Mouse (Mus musculus): ENCODE data around the gene Ak7. TPM values are rescaled to one million over a fixed set of nuclear protein-coding genes. Genes with fewer than 3 reads are reported as not detected.
A peak's percentile ranks its signal among the peaks of the same experiment; 100 is the strongest.

Gene Ak7
- polyA plus RNA-seq, 2 experiments: 0.14 to 0.33 TPM

GRCm38 (mm10) chr12:105806205-105806604 lies 100.4 kb downstream of the Ak7 start:
- no peaks in the 10 kb centered on the region for H3K27me3 ChIP-seq (ENCODE audit: control insufficient read depth, insufficient read depth, low read length)
- no peak for TF ChIP-seq POLR2A (IDR thresholded peaks at IDR 0.05; ENCODE audit: borderline replicate concordance, extremely low read depth, insufficient read depth, insufficient read length)
- 95% methylated on average over 3 of the region's 3 CpGs for WGBS
- no peak overlapping the region for H3K4me3 ChIP-seq (replicated peaks; ENCODE audit: low read length)
- no peak for ATAC-seq (ENCODE audit: low FRiP score, low read depth)
- H3K4me2 ChIP-seq (replicated peaks; ENCODE audit: low read depth, low read length, severe bottlenecking): no peak overlapping the region
- H3K36me3 ChIP-seq (ENCODE audit: control insufficient read depth, insufficient read depth, low read length): peaks cover 59% of the 10 kb centered on the region
- no peak overlapping the region for H3K9ac ChIP-seq (ENCODE audit: low read depth, low read length, severe bottlenecking)
- no peak overlapping the region for H3K27ac ChIP-seq (replicated peaks; ENCODE audit: low read depth, low read length)
- no peaks in the 10 kb centered on the region for H3K4me1 ChIP-seq (ENCODE audit: control insufficient read depth, insufficient read depth, low read length)
- no peaks in the 10 kb centered on the region for H3K9me3 ChIP-seq (ENCODE audit: control insufficient read depth, low read length)
- no peak for DNase-seq (ENCODE audit: low spot score)

DNA sequence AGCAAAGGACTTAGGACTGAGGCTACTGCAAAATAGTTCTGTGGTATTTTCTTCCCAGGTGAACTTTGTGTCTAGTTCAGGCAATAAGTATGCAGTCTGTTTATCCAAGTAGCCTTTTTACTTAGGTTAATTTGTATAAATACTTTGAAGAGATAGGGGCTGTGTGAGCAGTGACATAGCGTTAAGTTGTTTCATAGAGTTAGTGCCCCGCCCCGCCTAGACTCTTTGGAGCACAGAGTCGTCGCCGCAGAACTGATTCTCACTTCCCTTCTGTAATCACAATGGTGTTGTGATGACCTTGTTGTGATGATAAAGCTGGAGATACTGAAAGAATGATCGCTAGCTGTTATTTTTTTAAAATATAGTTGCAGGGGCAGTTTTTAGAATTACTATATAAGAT lies 101.6 kb downstream of the Ak7 start:
- Histone ChIP-seq H3K4me2 (replicated peaks; ENCODE audit: low read depth, low read length, severe bottlenecking) (no peak overlapping the region), H3K9ac (ENCODE audit: low read depth, low read length, severe bottlenecking) (no peak overlapping the region), H3K4me1 (ENCODE audit: control insufficient read depth, insufficient read depth, low read length) (no peaks in the 10 kb centered on the region), H3K27me3 (ENCODE audit: control insufficient read depth, insufficient read depth, low read length) (no peaks in the 10 kb centered on the region), H3K36me3 (ENCODE audit: control insufficient read depth, insufficient read depth, low read length) (peaks cover 68% of the 10 kb centered on the region), H3K4me3 (replicated peaks; ENCODE audit: low read length) (no peak overlapping the region), H3K27ac (replicated peaks; ENCODE audit: low read depth, low read length) (no peak overlapping the region), H3K9me3 (ENCODE audit: control insufficient read depth, low read length) (no peaks in the 10 kb centered on the region)
- ATAC-seq (ENCODE audit: low FRiP score, low read depth) (no peak), DNase-seq (ENCODE audit: low spot score) (no peak)
- WGBS: 96% methylated on average over 7 of the region's 7 CpGs
- TF ChIP-seq POLR2A (IDR thresholded peaks at IDR 0.05; ENCODE audit: borderline replicate concordance, extremely low read depth, insufficient read depth, insufficient read length): no peak

DNA sequence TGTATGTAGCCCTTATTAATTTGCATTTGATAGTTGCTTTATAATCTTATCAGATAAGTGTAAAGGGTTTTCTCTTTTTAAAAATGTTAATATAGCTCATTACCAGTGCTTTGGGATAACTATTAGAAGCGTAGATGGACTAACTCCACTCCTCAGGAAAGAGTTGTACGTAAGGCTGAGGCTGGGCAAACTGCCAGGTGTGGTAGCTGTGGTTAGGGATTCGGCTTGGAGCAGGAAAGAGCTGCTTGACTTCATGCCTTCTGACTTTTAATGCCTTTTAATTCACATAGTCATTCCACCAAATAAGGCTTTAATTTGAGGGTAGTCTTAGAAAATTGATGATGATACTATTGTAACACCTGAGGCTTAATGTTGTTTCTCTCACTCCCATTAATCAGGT lies 103.2 kb downstream of the Ak7 start:
- no peaks in the 10 kb centered on the region for H3K4me1 ChIP-seq (ENCODE audit: control insufficient read depth, insufficient read depth, low read length)
- H3K27ac ChIP-seq (replicated peaks; ENCODE audit: low read depth, low read length): no peak overlapping the region
- TF ChIP-seq POLR2A (IDR thresholded peaks at IDR 0.05; ENCODE audit: borderline replicate concordance, extremely low read depth, insufficient read depth, insufficient read length): no peak
- H3K27me3 ChIP-seq (ENCODE audit: control insufficient read depth, insufficient read depth, low read length): no peaks in the 10 kb centered on the region
- no peak overlapping the region for H3K4me3 ChIP-seq (replicated peaks; ENCODE audit: low read length)
- ATAC-seq (ENCODE audit: low FRiP score, low read depth) (no peak), DNase-seq (ENCODE audit: low spot score) (peak; percentile 51)
- no peaks in the 10 kb centered on the region for H3K9me3 ChIP-seq (ENCODE audit: control insufficient read depth, low read length)
- peaks cover 76% of the 10 kb centered on the region for H3K36me3 ChIP-seq (ENCODE audit: control insufficient read depth, insufficient read depth, low read length)
- WGBS: 48% methylated on average over 3 of the region's 3 CpGs
- H3K9ac ChIP-seq (ENCODE audit: low read depth, low read length, severe bottlenecking): no peak overlapping the region
- no peak overlapping the region for H3K4me2 ChIP-seq (replicated peaks; ENCODE audit: low read depth, low read length, severe bottlenecking)

- Histone ChIP-seq H3K4me1 (ENCODE audit: control insufficient read depth, insufficient read depth, low read length) (no peaks in the 10 kb centered on the region), H3K36me3 (ENCODE audit: control insufficient read depth, insufficient read depth, low read length) (peaks cover 81% of the 10 kb centered on the region), H3K27me3 (ENCODE audit: control insufficient read depth, insufficient read depth, low read length) (no peaks in the 10 kb centered on the region), H3K4me2 (replicated peaks; ENCODE audit: low read depth, low read length, severe bottlenecking) (no peak overlapping the region), H3K4me3 (replicated peaks; ENCODE audit: low read length) (no peak overlapping the region), H3K9ac (ENCODE audit: low read depth, low read length, severe bottlenecking) (no peak overlapping the region), H3K9me3 (ENCODE audit: control insufficient read depth, low read length) (no peaks in the 10 kb centered on the region), H3K27ac (replicated peaks; ENCODE audit: low read depth, low read length) (no peak overlapping the region)
- no peak for DNase-seq (ENCODE audit: low spot score)
- TF ChIP-seq POLR2A (IDR thresholded peaks at IDR 0.05; ENCODE audit: borderline replicate concordance, extremely low read depth, insufficient read depth, insufficient read length): no peak
- 89% methylated on average over 6 of the region's 6 CpGs for WGBS
- no peak for ATAC-seq (ENCODE audit: low FRiP score, low read depth)
These were observed 104.8 kb downstream of the Ak7 start for GRCm38 (mm10) chr12:105810608-105811007.

- no peak overlapping the region for H3K9ac ChIP-seq (ENCODE audit: low read depth, low read length, severe bottlenecking)
- H3K9me3 ChIP-seq (ENCODE audit: control insufficient read depth, low read length): no peaks in the 10 kb centered on the region
- no peak for TF ChIP-seq POLR2A (IDR thresholded peaks at IDR 0.05; ENCODE audit: borderline replicate concordance, extremely low read depth, insufficient read depth, insufficient read length)
- ATAC-seq (ENCODE audit: low FRiP score, low read depth): no peak
- no peak overlapping the region for H3K27ac ChIP-seq (replicated peaks; ENCODE audit: low read depth, low read length)
- no peak overlapping the region for H3K4me2 ChIP-seq (replicated peaks; ENCODE audit: low read depth, low read length, severe bottlenecking)
- WGBS: 95% methylated on average over 6 of the region's 6 CpGs
- H3K4me1 ChIP-seq (ENCODE audit: control insufficient read depth, insufficient read depth, low read length): no peaks in the 10 kb centered on the region
- no peaks in the 10 kb centered on the region for H3K27me3 ChIP-seq (ENCODE audit: control insufficient read depth, insufficient read depth, low read length)
- peaks cover 71% of the 10 kb centered on the region for H3K36me3 ChIP-seq (ENCODE audit: control insufficient read depth, insufficient read depth, low read length)
- no peak for DNase-seq (ENCODE audit: low spot score)
- no peak overlapping the region for H3K4me3 ChIP-seq (replicated peaks; ENCODE audit: low read length)
These were observed 108.2 kb downstream of the Ak7 start for GRCm38 (mm10) chr12:105813957-105814356.

DNA sequence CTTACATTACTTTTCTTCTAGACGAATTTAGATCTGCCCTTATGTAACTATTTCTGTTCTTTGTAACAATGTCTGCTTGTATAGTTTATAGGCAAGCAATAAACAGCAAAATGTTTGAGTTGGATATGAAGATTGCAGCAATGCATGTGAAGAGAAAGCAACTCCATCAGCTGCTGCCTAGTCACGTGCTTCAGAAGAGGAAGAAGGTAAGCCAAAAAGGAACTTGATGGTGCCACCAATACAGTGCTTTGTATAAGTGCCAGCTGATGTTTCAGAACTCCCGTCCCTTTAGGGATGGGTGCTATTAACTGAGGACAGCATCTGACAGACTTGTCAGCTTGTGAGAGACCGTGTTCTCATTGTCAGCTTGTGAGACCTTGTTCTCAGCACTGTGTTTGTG lies 117.7 kb downstream of the Ak7 start:
- Histone ChIP-seq H3K27ac (replicated peaks; ENCODE audit: low read depth, low read length) (no peak overlapping the region), H3K36me3 (ENCODE audit: control insufficient read depth, insufficient read depth, low read length) (peaks cover 92% of the 10 kb centered on the region), H3K4me3 (replicated peaks; ENCODE audit: low read length) (no peak overlapping the region), H3K9ac (ENCODE audit: low read depth, low read length, severe bottlenecking) (no peak overlapping the region), H3K4me2 (replicated peaks; ENCODE audit: low read depth, low read length, severe bottlenecking) (no peak overlapping the region), H3K9me3 (ENCODE audit: control insufficient read depth, low read length) (no peaks in the 10 kb centered on the region), H3K27me3 (ENCODE audit: control insufficient read depth, insufficient read depth, low read length) (no peaks in the 10 kb centered on the region), H3K4me1 (ENCODE audit: control insufficient read depth, insufficient read depth, low read length) (no peaks in the 10 kb centered on the region)
- WGBS: 87% methylated on average over 4 of the region's 4 CpGs
- no peak for TF ChIP-seq POLR2A (IDR thresholded peaks at IDR 0.05; ENCODE audit: borderline replicate concordance, extremely low read depth, insufficient read depth, insufficient read length)
- no peak for ATAC-seq (ENCODE audit: low FRiP score, low read depth)
- DNase-seq (ENCODE audit: low spot score): no peak
